Mouse (Mus musculus) liver, embryonic 11.5 days (tissue): ENCODE results near the gene Per1. TPM values are rescaled to one million over a fixed set of nuclear protein-coding genes. Genes with fewer than 3 reads are reported as not detected.

Experiments
- ATAC-seq: fragments of 200-750 bp; cut with Nextera tagmentation; replicated peaks from 2 replicates; pipeline ENCODE4 v1.8.0; 2017; ENCODE audit warnings: moderate number of reproducible peaks, mild to moderate bottlenecking, moderate TSS enrichment, moderate library complexity; ENCODE audit not compliant: low FRiP score
- DNase-seq: peaks from one replicate; pipeline ENCODE4 v3.0.0-alpha.2; 2017; ENCODE audit warnings: low spot score
- H3K27ac ChIP-seq: fragments of 300-500 bp; sonication (generic); 2 replicates; pipeline ENCODE4 v1.5.1; 2014; ENCODE audit warnings: mild to moderate bottlenecking, low read depth, low read length, control low read depth
- H3K27me3 ChIP-seq: fragments of 300-500 bp; sonication (generic); replicated peaks from 2 replicates; pipeline ENCODE4 v1.6.1; 2014; ENCODE audit warnings: low read length, mixed read lengths; ENCODE audit not compliant: control insufficient read depth, insufficient read depth
- H3K36me3 ChIP-seq: fragments of 300-500 bp; sonication (generic); 2 replicates; pipeline ENCODE4 v1.6.1; 2014; ENCODE audit warnings: mild to moderate bottlenecking, low read length, moderate library complexity, mixed read lengths; ENCODE audit not compliant: control insufficient read depth, insufficient read depth
- H3K4me1 ChIP-seq: fragments of 300-500 bp; sonication (generic); replicated peaks from 2 replicates; pipeline ENCODE4 v1.6.1; 2014; ENCODE audit warnings: low read length, mixed read lengths; ENCODE audit not compliant: control insufficient read depth, insufficient read depth
- H3K4me2 ChIP-seq: fragments of 300-500 bp; sonication (generic); 2 replicates; pipeline ENCODE4 v1.6.1; 2014; ENCODE audit warnings: mild to moderate bottlenecking, control low read depth, moderate library complexity
- H3K4me3 ChIP-seq: fragments of 300-500 bp; sonication (generic); 2 replicates; pipeline ENCODE4 v1.5.1; 2014; ENCODE audit warnings: low read depth, low read length, control low read depth
- H3K9ac ChIP-seq: fragments of 300-500 bp; sonication (generic); 2 replicates; pipeline ENCODE4 v1.6.1; 2014; ENCODE audit warnings: low read depth, low read length, control low read depth
- H3K9me3 ChIP-seq: fragments of 300-500 bp; sonication (generic); 2 replicates; pipeline ENCODE4 v1.6.1; 2016; ENCODE audit warnings: low read length, inconsistent platforms, mixed read lengths; ENCODE audit not compliant: control insufficient read depth
- WGBS: fragments of 180-500 bp; shearing (Covaris S2); extraction: QIAGEN DNeasy Blood & Tissue Kit; methylation state at CpG from one replicate; pipeline ENCODE4 v1.1.7; 2014; 5-methylcytosine and 5-hydroxymethylcytosine counted together
- polyA plus RNA-seq: library from polyadenylated mRNA; unstranded; fragments of >200 nt; fragmentation: Nextera tagmentation; extraction: Ambion mirVana; gene quantifications from 2 replicates; pipeline ENCODE4 v1.2.1, GENCODE M21; 2014

Gene Per1
- polyA plus RNA-seq = 6.2 and 6.6 TPM in 2 replicates

DNA sequence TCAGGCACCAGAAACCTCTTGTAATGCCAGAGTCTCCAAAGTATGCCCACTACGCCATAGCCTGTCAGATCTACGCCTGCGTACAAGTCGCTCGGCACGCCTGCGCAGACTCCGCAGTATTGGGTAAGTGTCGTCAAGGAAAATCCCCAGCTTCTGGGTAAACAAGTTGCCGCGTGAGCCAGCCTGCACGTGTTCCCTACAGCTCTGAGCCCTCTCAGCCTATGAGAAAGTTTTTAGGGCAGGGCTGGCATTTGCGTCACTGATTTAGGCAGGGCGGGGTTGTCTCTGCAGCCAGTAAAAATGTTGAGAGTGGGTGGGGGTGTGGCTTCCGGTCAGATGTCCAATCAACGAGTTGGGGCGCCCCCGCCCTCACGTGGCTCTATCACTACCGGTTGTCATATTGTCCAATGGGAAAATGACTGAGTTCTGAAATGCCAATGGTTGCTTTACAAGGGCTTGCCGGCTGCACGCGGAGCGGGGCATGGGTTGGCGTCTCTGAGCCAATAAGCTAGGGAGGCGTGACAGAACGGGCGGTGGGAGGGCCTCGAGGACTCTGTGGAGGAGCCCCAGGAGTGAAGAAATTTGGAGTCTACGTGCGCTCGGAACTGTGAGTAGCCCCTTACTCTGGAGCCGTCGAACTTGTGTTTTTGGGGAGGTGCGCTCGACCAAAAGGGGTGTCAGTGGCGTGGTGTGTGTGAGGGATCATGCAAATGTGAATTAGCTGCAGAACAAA is at the start of gene Per1:
TSS of gene Per1 (plus strand) at position 521 of the 733 bp plus-strand sequence.
- Histone ChIP-seq H3K27ac (peak within 1 kb of the TSS; percentile 78), H3K4me3 (peak within 1 kb of the TSS; percentile 51), H3K9me3 (no peaks in the 10 kb centered on the region), H3K4me2 (peak within 1 kb of the TSS; percentile 99), H3K36me3 (peaks cover 10% of the 10 kb centered on the region), H3K27me3 (no peaks in the 10 kb centered on the region), H3K4me1 (peaks cover 42% of the 10 kb centered on the region), H3K9ac (peak within 1 kb of the TSS; percentile 57)
- peak; percentile 96 for DNase-seq
- peak; percentile 89 for ATAC-seq
- under 1% methylated on average over 37 of the region's 37 CpGs for WGBS

DNA sequence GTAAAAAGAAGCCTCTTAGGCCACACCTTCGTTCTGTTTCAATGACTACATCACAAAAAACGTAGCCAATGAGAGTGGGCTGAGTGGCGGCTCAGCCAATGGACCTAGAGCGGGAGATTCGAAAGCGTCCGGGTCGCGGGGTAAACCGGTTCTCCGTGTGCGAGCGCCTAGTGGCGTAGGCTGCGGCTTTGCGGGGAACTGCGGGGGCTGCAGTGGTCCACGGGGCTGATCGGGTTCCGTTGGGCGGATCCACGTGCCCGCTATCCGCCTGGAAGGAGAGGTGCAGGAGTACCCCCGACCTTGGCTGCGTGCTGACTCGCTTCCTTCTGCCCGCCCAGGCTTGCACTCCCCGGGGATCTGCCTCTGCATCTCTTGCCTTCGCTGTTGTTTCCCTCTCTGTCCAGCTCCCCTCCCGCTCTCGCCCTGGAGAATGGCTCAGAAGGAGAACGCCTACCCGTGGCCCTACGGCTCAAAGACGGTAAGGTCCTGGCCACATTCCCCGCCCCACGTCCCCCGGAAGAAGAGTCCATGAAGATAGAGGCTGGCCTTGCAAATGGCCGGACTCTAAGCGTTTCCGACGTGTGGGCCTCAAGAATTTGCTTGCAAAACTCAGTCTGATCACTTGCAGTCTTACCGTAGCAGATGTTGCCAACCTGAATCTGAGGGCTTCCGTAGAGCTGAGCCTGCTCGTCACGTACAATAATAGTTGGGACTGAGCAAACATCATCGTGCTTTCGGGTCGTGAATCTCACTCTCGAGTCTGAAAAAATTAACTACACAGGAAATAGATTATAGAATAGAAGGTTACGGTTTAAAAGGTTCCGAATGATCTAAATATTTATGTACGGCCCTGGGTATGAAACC is 49.3 kb upstream of the Per1 start, which contains the start of gene Aurkb:
TSS of gene Aurkb (plus strand) at position 117 of the 864 bp plus-strand sequence.
- Histone ChIP-seq H3K4me1 (peaks cover 18% of the 10 kb centered on the region), H3K27me3 (no peaks in the 10 kb centered on the region), H3K36me3 (peaks cover 22% of the 10 kb centered on the region), H3K4me3 (peak within 1 kb of the TSS; percentile 94), H3K9ac (peak within 1 kb of the TSS; percentile 97), H3K27ac (peak within 1 kb of the TSS; percentile 95), H3K9me3 (no peaks in the 10 kb centered on the region), H3K4me2 (peak within 1 kb of the TSS; percentile 97)
- DNase-seq (peak; percentile 87), ATAC-seq (peak; percentile 82)
- WGBS = under 1% methylated on average over 54 of the region's 54 CpGs

DNA sequence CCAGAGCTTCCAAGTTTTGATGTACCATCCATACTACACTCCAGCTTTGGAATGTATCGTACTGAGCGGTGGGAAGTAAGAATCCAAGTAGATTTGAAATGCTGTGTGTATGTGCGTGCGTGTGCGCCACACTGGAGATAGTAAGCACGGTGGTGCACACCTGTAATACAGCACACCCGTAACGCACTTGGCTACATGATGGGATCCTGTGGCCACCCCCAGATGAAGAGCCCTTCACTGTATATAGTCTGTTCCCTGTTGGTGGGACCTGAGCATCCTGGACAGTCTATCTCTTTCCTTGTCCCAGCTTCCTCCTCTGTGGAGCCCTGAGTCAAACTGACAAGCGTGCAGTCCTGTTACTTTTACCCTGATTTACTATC is 48.6 kb upstream of the Per1 start:
- H3K9me3 ChIP-seq = no peaks in the 10 kb centered on the region
- WGBS = 18% methylated on average over 9 of the region's 9 CpGs
- ATAC-seq (no peak), DNase-seq (no peak)
- H3K36me3 ChIP-seq = peaks cover 27% of the 10 kb centered on the region
- H3K4me3 ChIP-seq = peak overlapping the region; percentile 94
- H3K4me2 ChIP-seq = peak overlapping the region; percentile 97
- no peaks in the 10 kb centered on the region for H3K27me3 ChIP-seq
- peaks cover 18% of the 10 kb centered on the region for H3K4me1 ChIP-seq
- H3K9ac ChIP-seq = peak overlapping the region; percentile 97
- peak overlapping the region; percentile 95 for H3K27ac ChIP-seq

DNA sequence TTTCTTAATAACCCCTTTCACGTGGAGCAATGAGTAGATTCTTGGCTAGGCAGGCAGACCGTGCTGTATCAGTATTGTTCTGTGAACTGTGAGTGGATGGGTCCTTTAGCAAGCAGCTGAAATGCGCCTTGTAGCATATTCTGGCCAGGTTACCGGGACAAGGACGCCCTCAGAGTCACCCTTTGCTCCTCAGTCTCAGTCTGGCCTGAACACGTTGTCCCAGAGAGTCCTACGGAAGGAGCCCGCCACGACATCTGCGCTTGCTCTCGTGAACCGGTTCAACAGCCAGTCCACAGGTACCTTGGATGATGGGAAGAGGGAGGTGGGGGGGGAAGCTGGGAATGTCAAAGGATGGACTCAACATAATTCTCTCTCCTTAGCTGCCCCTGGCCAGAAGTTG is 47.4 kb upstream of the Per1 start:
- H3K4me2 ChIP-seq = peak overlapping the region; percentile 97
- peak overlapping the region; percentile 13; the same call in 1 of the 2 replicates for H3K9ac ChIP-seq
- H3K27ac ChIP-seq = no peak overlapping the region
- 91% methylated on average over 12 of the region's 12 CpGs for WGBS
- DNase-seq (no peak), ATAC-seq (no peak)
- peak overlapping the region; percentile 94 for H3K4me3 ChIP-seq
- H3K4me1 ChIP-seq = peaks cover 18% of the 10 kb centered on the region
- no peaks in the 10 kb centered on the region for H3K27me3 ChIP-seq
- no peaks in the 10 kb centered on the region for H3K9me3 ChIP-seq
- H3K36me3 ChIP-seq = peaks cover 31% of the 10 kb centered on the region

DNA sequence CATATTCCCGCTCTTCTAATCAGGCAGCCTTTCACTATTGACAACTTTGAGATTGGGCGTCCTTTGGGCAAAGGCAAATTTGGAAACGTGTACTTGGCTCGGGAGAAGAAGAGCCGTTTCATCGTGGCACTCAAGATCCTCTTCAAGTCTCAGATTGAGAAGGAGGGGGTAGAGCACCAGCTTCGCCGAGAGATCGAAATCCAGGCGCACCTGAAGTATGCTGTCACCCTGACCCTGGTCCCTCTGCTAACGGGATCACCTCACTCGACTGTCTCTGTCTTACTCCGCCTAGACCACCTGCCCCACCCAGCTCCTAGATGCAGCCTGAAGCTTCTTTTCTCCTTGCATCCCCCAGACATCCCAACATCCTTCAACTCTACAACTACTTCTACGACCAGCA is 46.9 kb upstream of the Per1 start:
- no peak overlapping the region; the same call in 1 of the 2 replicates for H3K4me3 ChIP-seq
- peaks cover 18% of the 10 kb centered on the region for H3K4me1 ChIP-seq
- DNase-seq (no peak), ATAC-seq (no peak)
- no peak overlapping the region for H3K9ac ChIP-seq
- no peak overlapping the region for H3K27ac ChIP-seq
- H3K36me3 ChIP-seq = peaks cover 31% of the 10 kb centered on the region
- WGBS = 90% methylated on average over 14 of the region's 14 CpGs
- no peak overlapping the region for H3K4me2 ChIP-seq
- H3K27me3 ChIP-seq = no peaks in the 10 kb centered on the region
- no peaks in the 10 kb centered on the region for H3K9me3 ChIP-seq

DNA sequence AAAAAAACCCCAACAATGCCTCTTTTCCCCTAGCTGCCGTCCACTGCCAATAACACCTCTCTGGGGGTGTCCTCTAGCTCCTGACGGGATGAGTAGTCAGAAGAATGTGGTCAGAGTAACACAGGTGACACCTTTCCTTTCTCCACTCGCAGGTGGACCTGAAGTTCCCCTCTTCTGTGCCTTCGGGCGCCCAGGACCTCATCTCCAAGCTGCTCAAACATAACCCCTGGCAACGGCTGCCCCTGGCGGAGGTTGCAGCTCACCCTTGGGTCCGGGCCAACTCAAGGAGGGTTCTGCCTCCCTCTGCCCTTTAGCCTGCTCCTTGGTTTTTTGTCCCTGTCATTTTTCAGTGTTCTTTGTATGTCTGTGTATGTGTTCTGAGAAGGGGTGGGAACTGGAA is 44.3 kb upstream of the Per1 start:
- ATAC-seq (no peak), DNase-seq (no peak)
- Histone ChIP-seq H3K27ac (no peak overlapping the region), H3K9me3 (no peaks in the 10 kb centered on the region), H3K4me3 (no peak overlapping the region), H3K4me2 (no peak overlapping the region), H3K27me3 (no peaks in the 10 kb centered on the region), H3K4me1 (peaks cover 14% of the 10 kb centered on the region), H3K9ac (no peak overlapping the region), H3K36me3 (peaks cover 35% of the 10 kb centered on the region)
- 89% methylated on average over 8 of the region's 8 CpGs for WGBS

DNA sequence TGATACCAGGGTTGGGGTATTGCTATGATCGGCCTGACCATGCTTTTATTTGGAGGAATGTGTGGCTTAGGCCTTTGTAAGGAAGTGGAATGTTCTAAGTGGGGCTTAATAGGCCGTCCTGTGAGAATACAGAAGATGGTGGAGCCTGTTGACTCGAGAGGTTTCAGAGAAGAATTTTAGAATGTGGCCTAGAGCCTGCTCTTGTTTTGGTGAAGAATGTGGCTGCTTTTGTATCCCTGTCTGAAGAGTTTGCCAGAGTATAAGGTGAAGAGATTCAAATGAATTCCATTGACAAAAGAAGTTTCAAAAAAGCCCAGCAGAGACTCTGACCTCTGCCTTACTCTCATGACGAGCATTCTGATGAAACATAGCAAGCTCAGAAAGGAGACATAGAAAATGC is 43.2 kb upstream of the Per1 start:
- H3K4me3 ChIP-seq = no peak overlapping the region
- H3K27ac ChIP-seq = no peak overlapping the region
- no peak for DNase-seq
- peaks cover 35% of the 10 kb centered on the region for H3K36me3 ChIP-seq
- peaks cover 11% of the 10 kb centered on the region for H3K4me1 ChIP-seq
- no peak overlapping the region for H3K4me2 ChIP-seq
- H3K27me3 ChIP-seq = no peaks in the 10 kb centered on the region
- WGBS = 84% methylated on average over 4 of the region's 4 CpGs
- no peak for ATAC-seq
- no peak overlapping the region for H3K9ac ChIP-seq
- H3K9me3 ChIP-seq = no peaks in the 10 kb centered on the region

DNA sequence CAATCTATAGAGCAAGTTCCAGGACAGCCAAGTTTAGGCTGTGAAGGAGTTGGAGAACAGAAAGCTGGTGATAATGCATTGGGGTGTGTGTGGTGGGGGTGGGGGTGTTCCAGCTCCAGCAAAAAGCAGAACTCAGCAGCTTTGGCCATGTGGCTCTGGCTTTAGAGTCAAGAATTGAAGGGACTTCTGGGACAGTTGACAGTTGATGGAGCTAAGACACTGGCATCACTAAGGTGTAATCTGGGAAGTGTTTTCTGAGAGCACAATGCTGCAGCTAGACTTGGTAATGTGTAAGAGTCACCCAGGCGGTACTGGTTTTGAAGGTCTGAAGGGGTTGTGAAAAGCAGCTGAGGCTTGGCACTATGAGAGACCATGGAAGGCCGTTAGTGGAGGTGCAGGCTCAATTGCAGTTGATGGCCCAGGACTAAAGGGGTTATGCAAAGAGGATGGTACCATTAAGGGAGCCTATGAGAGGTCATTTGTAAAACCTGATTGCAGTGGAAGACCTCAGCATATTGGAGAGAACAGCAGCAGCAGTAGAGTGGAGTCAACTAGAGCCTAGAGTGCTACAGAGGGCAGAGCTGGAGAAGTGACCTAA is 42.1 kb upstream of the Per1 start:
- H3K9ac ChIP-seq = no peak overlapping the region
- H3K36me3 ChIP-seq = peaks cover 35% of the 10 kb centered on the region
- peaks cover 5% of the 10 kb centered on the region for H3K4me1 ChIP-seq
- no peak overlapping the region for H3K27ac ChIP-seq
- DNase-seq = no peak
- H3K4me2 ChIP-seq = no peak overlapping the region
- H3K27me3 ChIP-seq = no peaks in the 10 kb centered on the region
- H3K4me3 ChIP-seq = no peak overlapping the region
- ATAC-seq = no peak
- H3K9me3 ChIP-seq = no peaks in the 10 kb centered on the region
- WGBS = 90% methylated on average over 2 of the region's 2 CpGs
